Mouse (Mus musculus): Measurements from ENCODE around the gene Phospho1. TPM values are rescaled to one million over a fixed set of nuclear protein-coding genes. Genes with fewer than 3 reads are reported as not detected.

Phospho1 gene
- polyA plus RNA-seq (2015; fragmentation: Nextera tagmentation; extraction: Ambion mirVana) = 2.6 and 2.9 TPM in 2 replicates

DNA sequence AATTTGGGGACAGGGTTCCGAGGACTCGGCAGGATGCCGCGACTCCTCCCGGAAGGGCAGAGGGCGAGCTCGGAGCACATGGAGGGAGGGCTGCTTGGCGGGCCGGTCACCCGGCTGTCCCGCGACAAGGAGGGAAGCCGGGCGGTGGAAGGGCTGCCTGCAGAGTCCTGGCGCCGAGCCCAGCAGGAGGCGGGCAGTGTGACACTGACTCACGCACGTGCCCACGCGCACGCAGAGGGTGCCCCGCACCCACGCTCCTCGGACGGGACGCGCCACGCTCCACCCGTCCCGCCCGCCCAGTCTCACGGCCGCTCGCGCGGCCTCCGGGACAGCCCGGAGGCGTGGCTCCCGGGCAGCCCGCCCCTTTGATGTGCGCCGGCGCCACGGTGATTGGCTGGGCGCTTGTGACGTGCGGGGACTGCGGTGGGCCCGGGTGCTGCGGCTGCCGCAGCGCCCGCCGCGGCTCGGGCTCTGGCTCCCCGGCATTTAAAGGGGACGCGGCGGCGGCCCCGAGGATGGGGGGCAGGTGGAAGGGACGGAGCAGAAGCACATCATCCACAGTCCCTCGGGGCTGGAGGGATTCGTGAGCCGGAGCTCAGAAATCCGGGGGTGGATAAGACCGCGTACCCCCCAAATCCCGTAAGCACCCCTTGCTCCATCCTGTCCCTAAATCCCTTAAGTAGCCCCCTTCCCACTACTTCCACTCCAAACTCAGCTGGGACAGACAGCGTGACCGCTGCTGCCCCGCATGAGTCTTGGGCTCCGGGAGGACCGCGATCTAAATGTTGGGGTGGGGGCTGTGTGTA is at the start of gene Phospho1:
Phospho1 (plus strand) TSS at position 429 of the 806 bp plus-strand sequence.
- peaks cover 6% of the 10 kb centered on the region; the same call in 1 of the 2 replicates for H3K27me3 ChIP-seq (replicated peaks; ENCODE audit: control insufficient read depth, insufficient read depth, low read length)
- H3K4me3 ChIP-seq (ENCODE audit: low read depth, low read length) = peak within 1 kb of the TSS; percentile 56
- peak within 1 kb of the TSS; percentile 50 for H3K27ac ChIP-seq (ENCODE audit: low read depth, low read length)
- WGBS = under 1% methylated on average over 78 of the region's 78 CpGs
- peak; percentile 91 for ATAC-seq
- peak within 1 kb of the TSS; percentile 94 for H3K4me2 ChIP-seq (replicated peaks; ENCODE audit: low read depth)
- H3K36me3 ChIP-seq (ENCODE audit: control insufficient read depth, insufficient read depth) = no peaks in the 10 kb centered on the region
- H3K4me1 ChIP-seq (replicated peaks; ENCODE audit: control insufficient read depth, insufficient read depth, low read length) = 0 out of 2 replicates have a peak, but pooled peaks cover 3% of the 10 kb centered on the region
- no peaks in the 10 kb centered on the region for H3K9me3 ChIP-seq (ENCODE audit: control insufficient read depth)
- H3K9ac ChIP-seq (ENCODE audit: low read depth, low read length) = peak within 1 kb of the TSS; percentile 78
- 0 out of 2 replicates have a peak, but pooled peaks have one; percentile 13 for TF ChIP-seq CTCF (IDR thresholded peaks at IDR 0.05; ENCODE audit: low read depth)

DNA sequence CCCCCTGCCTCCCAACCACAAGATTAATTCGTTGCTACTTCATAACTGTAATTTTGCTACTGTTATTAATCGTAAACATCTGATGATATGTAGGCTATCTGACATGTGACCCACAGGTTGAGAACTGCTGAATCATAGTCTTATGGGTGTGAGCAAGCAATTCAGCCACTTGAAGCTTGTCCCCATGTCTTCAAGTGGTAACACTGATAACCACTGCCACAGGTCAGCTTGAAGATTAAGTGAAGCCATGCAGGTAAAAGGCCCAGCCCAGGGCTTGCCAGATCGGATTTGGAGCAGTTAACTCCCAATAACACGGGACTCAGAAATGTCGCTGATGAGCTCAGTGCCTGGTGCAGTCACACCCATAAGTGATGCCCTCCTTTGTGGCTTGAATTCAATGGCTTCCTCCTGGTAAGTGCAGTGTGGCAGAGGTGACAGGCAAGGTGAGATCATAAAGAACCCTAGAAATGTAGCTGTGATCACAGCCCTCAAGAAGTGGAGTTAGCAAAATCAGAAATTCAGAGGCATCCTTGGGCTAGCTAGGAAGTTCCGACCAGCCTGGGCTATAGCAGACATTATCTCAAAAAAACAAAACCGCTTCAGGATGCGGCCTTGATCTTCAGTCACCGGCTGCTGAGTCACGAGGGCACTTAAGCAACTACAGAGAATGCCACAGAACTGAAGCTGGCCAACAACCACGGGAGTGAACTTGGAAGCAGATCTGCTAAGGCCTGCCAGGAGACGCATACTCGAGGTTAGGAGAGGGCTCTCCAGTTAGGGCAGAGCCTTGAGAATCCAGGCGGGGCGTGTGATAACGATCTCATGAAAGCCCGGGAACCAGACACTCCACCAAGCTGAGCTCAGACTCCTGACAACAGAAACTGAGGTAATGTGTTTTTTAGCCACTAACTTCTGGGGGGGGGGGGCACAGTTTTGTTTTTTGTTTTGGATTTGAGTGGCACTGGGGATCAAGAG is 46.7 kb upstream of the Phospho1 start:
- H3K4me2 ChIP-seq (replicated peaks; ENCODE audit: low read depth) = no peak overlapping the region
- H3K27me3 ChIP-seq (replicated peaks; ENCODE audit: control insufficient read depth, insufficient read depth, low read length) = no peaks in the 10 kb centered on the region
- WGBS = 33% methylated on average over 17 of the region's 17 CpGs
- TF ChIP-seq CTCF (IDR thresholded peaks at IDR 0.05; ENCODE audit: low read depth) = no peak
- H3K36me3 ChIP-seq (ENCODE audit: control insufficient read depth, insufficient read depth) = no peaks in the 10 kb centered on the region
- H3K4me1 ChIP-seq (replicated peaks; ENCODE audit: control insufficient read depth, insufficient read depth, low read length) = no peaks in the 10 kb centered on the region
- ATAC-seq = peak; percentile 52
- no peak overlapping the region for H3K27ac ChIP-seq (ENCODE audit: low read depth, low read length)
- no peaks in the 10 kb centered on the region for H3K9me3 ChIP-seq (ENCODE audit: control insufficient read depth)
- H3K9ac ChIP-seq (ENCODE audit: low read depth, low read length) = no peak overlapping the region
- no peak overlapping the region for H3K4me3 ChIP-seq (ENCODE audit: low read depth, low read length)

DNA sequence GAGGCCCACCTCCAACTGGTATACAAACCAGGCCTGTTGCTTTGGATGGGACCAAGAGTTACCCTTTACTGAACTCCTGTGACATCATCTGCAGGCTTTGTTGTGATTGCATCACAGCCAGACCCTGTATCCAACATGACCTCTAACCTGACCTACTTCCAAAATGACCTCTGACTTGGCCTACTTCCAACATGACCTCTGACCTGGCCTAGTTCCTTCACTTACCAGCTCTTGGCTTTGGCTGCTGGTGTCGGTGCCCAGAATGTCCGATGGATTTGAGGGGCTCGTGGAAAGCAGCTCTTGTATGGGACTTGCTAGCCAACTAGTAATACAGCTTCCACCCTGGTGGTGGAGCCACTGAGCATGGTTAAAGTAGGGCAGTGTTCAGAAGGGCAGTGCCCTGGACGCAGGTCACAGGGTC is 45.5 kb upstream of the Phospho1 start:
- 81% methylated on average over 4 of the region's 4 CpGs for WGBS
- Histone ChIP-seq H3K27me3 (replicated peaks; ENCODE audit: control insufficient read depth, insufficient read depth, low read length) (no peaks in the 10 kb centered on the region), H3K4me1 (replicated peaks; ENCODE audit: control insufficient read depth, insufficient read depth, low read length) (no peaks in the 10 kb centered on the region), H3K27ac (ENCODE audit: low read depth, low read length) (no peak overlapping the region), H3K9ac (ENCODE audit: low read depth, low read length) (no peak overlapping the region), H3K9me3 (ENCODE audit: control insufficient read depth) (no peaks in the 10 kb centered on the region), H3K4me2 (replicated peaks; ENCODE audit: low read depth) (no peak overlapping the region), H3K4me3 (ENCODE audit: low read depth, low read length) (no peak overlapping the region), H3K36me3 (ENCODE audit: control insufficient read depth, insufficient read depth) (no peaks in the 10 kb centered on the region)
- TF ChIP-seq CTCF (IDR thresholded peaks at IDR 0.05; ENCODE audit: low read depth) = peak; percentile 57
- ATAC-seq = no peak

DNA sequence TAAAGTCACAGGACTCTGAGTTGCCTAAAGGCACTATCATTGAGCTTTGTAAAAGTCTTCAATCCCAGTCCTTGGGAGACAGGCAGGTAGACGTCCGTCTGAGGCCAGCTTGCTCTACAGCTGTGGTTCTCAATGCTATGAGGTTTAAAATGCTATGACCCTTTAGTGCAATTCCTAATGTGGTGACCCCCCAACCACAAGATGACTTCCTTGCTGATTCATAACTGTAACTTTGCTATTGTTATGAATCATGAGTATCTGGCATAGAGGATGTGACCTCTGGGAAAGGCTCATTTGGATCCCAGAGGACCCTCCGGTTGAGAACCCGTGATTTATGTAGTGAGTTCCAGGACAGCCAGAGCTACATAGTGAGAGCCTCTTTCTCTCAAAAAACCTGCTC is 44.9 kb upstream of the Phospho1 start:
- no peak for TF ChIP-seq CTCF (IDR thresholded peaks at IDR 0.05; ENCODE audit: low read depth)
- Histone ChIP-seq H3K27me3 (replicated peaks; ENCODE audit: control insufficient read depth, insufficient read depth, low read length) (no peaks in the 10 kb centered on the region), H3K36me3 (ENCODE audit: control insufficient read depth, insufficient read depth) (no peaks in the 10 kb centered on the region), H3K27ac (ENCODE audit: low read depth, low read length) (no peak overlapping the region), H3K4me3 (ENCODE audit: low read depth, low read length) (no peak overlapping the region), H3K9ac (ENCODE audit: low read depth, low read length) (no peak overlapping the region), H3K4me2 (replicated peaks; ENCODE audit: low read depth) (no peak overlapping the region), H3K9me3 (ENCODE audit: control insufficient read depth) (no peaks in the 10 kb centered on the region), H3K4me1 (replicated peaks; ENCODE audit: control insufficient read depth, insufficient read depth, low read length) (no peaks in the 10 kb centered on the region)
- WGBS = 80% methylated on average over 4 of the region's 4 CpGs
- ATAC-seq = no peak

DNA sequence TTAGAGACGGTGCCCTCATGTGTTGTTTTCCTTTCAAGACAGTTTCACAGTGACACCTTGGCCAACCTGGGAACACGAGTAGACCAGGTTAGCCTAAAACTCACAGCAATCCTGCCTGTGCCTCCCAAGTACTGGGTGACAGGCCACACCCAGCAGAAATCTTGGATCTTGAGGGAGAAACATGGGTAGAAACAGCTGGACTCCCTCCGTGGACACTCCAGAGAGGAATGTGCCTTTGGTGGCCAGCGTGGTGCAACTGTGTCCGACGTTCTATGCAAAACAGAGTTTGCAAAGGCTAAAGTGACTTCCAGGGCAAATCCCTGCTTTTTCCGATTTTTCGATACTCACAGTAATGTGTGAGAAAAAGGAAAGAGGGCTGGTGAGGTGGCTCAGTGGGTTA is 43.8 kb upstream of the Phospho1 start:
- H3K4me3 ChIP-seq (ENCODE audit: low read depth, low read length) = no peak overlapping the region
- TF ChIP-seq CTCF (IDR thresholded peaks at IDR 0.05; ENCODE audit: low read depth) = no peak
- H3K36me3 ChIP-seq (ENCODE audit: control insufficient read depth, insufficient read depth) = no peaks in the 10 kb centered on the region
- H3K9me3 ChIP-seq (ENCODE audit: control insufficient read depth) = no peaks in the 10 kb centered on the region
- 90% methylated on average over 8 of the region's 8 CpGs for WGBS
- no peak overlapping the region for H3K27ac ChIP-seq (ENCODE audit: low read depth, low read length)
- no peak for ATAC-seq
- H3K4me1 ChIP-seq (replicated peaks; ENCODE audit: control insufficient read depth, insufficient read depth, low read length) = no peaks in the 10 kb centered on the region
- no peaks in the 10 kb centered on the region for H3K27me3 ChIP-seq (replicated peaks; ENCODE audit: control insufficient read depth, insufficient read depth, low read length)
- H3K9ac ChIP-seq (ENCODE audit: low read depth, low read length) = no peak overlapping the region
- H3K4me2 ChIP-seq (replicated peaks; ENCODE audit: low read depth) = no peak overlapping the region

DNA sequence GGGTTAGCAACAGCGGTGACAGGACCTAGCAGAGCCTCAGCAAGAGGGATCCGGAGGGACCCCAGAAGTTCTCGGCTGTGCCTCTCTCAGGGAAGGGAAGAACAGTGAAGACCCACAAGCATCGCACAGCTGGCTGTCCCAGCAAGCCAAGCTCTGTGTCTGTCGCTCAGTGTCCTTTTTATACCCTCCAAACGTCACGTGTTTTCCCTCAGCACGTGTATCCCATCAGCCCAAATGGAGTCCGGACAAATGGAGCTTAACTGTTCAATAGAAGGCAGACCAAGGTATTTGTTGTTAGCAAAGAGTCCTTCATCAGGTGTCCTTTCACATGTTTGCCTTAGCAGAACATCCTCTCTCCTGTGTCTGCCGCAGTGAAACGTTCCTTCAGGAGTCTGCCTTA is 42.7 kb upstream of the Phospho1 start:
- H3K9me3 ChIP-seq (ENCODE audit: control insufficient read depth) = no peaks in the 10 kb centered on the region
- H3K36me3 ChIP-seq (ENCODE audit: control insufficient read depth, insufficient read depth) = no peaks in the 10 kb centered on the region
- no peak for TF ChIP-seq CTCF (IDR thresholded peaks at IDR 0.05; ENCODE audit: low read depth)
- H3K4me3 ChIP-seq (ENCODE audit: low read depth, low read length) = no peak overlapping the region
- no peak overlapping the region for H3K27ac ChIP-seq (ENCODE audit: low read depth, low read length)
- WGBS = 87% methylated on average over 11 of the region's 11 CpGs
- H3K9ac ChIP-seq (ENCODE audit: low read depth, low read length) = no peak overlapping the region
- H3K27me3 ChIP-seq (replicated peaks; ENCODE audit: control insufficient read depth, insufficient read depth, low read length) = no peaks in the 10 kb centered on the region
- no peak overlapping the region for H3K4me2 ChIP-seq (replicated peaks; ENCODE audit: low read depth)
- ATAC-seq = no peak
- H3K4me1 ChIP-seq (replicated peaks; ENCODE audit: control insufficient read depth, insufficient read depth, low read length) = no peaks in the 10 kb centered on the region

All from intestine, postnatal 0 days (tissue).